Mouse (Mus musculus): ENCODE data around the gene Ttc7b.

Gene Ttc7b

DNA sequence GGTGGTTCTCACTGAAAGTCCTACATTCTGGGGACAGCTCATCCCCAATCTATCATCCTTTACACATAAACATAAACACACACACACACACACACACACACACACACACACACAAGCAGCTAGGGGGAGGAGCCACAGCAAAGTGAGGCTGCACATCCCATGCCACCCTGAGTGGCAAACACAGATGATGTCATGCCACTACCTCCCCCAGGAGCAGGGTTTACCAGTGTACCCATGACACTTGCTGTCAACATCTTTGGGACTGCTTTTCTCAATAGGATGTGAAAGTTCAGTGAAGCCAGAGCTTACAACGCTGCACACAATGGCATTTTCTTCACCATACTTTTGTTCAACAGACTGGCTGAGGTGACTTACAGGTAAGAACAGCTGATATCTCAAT, 140.8 kb downstream of the Ttc7b start:
- DNase-seq (ENCODE audit: low spot score), result no peak

DNA sequence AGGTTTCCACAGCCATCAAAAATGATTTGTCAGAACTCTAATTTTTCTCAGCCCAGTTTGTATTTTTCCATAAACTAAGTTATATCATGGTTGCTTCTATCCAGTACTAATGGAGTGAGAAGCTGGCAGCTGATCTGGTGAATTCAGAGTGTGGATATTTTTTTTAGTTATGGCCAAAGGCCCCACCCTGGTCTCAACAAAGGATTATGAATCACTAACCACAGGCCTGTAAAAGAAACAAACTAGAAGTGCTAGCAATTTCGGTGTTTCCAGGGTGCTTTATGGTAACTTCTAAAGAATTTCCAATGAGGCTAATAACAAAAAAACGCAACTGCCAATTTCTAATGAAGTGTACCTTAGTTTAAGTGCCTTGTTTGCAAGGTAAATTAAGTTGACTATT, 142.4 kb downstream of the Ttc7b start:
- no peak for DNase-seq (ENCODE audit: low spot score)

GRCm38 (mm10) chr12:100377791-100378190, 142.8 kb downstream of the Ttc7b start:
- no peak for DNase-seq (ENCODE audit: low spot score)

DNA sequence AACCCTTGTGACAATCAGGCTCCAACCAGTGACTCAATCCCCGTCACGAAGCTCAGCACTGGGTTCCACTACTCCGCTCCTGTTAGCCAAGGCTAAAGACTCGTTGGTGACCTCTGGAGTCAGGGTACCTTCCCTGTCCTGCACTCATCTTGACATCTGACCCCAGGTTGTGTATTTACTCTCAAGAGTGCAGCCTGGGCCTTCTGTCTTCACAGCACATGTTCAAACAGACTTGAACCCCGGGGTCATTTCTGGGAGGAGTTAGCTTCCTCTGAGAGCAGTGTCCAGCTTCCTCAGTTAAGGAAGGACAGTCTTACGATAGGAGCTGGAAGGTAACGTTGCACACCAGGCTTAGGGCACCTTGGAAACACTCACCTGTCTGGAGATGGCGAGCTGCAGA, 144.8 kb downstream of the Ttc7b start:
- no peak for DNase-seq (ENCODE audit: low spot score)

GRCm38 (mm10) chr12:100372785-100373184, 147.8 kb downstream of the Ttc7b start:
- no peak for DNase-seq (ENCODE audit: low spot score)

GRCm38 (mm10) chr12:100372015-100372414, 148.6 kb downstream of the Ttc7b start:
- DNase-seq (ENCODE audit: low spot score), result no peak

DNA sequence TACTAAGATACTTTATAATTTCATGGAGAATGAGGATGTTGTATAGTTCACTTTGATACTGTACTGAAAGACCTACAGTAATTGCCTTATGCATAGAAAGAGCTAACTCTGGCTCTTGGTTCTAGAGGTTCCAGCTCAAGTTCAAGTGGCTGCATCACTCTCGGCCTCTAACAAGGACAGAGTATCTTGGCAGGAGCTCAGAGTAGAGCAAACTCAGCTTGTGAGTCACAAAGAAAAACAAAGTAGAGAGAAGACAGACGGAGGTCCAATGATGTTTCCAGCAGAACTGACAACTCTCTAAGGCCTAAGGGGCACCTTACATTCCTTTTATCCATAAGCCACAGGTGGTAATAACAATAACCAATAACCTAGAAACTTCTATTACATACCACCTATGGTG, 150.8 kb downstream of the Ttc7b start:
- no peak for DNase-seq (ENCODE audit: low spot score)

- no peak for DNase-seq (ENCODE audit: low spot score)
Measured at GRCm38 (mm10) chr12:100369220-100369619, 151.4 kb downstream of the Ttc7b start.

GRCm38 (mm10) chr12:100361330-100361729, 159.3 kb downstream of the Ttc7b start:
- no peak for DNase-seq (ENCODE audit: low spot score)

GRCm38 (mm10) chr12:100358040-100358620, 162.5 kb downstream of the Ttc7b start:
- no peak for DNase-seq (ENCODE audit: low spot score)

GRCm38 (mm10) chr12:100356407-100356806, 164.2 kb downstream of the Ttc7b start:
- DNase-seq (ENCODE audit: low spot score), result no peak

DNA sequence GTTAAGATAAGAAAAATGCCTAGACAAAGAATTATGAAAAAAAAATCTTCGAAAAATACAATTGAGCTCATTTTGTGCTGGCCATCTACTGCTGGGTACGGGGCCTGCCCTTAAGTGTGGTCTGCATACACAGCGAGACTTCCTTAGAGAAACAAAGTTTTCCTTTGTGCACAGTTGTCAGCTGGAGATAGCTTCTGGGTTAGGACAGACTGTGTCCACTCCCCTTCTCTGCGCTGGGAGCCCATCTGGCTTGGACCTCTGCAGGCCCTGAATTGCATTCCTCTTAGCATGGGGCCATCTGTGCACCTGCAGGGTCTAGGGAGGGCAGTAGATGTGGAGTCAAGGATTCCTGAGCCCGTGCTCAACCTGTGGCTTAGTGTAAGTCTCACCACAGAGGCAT, 165.1 kb downstream of the Ttc7b start:
- no peak for DNase-seq (ENCODE audit: low spot score)

GRCm38 (mm10) chr12:100353954-100354353, 166.7 kb downstream of the Ttc7b start:
- no peak for DNase-seq (ENCODE audit: low spot score)

DNA sequence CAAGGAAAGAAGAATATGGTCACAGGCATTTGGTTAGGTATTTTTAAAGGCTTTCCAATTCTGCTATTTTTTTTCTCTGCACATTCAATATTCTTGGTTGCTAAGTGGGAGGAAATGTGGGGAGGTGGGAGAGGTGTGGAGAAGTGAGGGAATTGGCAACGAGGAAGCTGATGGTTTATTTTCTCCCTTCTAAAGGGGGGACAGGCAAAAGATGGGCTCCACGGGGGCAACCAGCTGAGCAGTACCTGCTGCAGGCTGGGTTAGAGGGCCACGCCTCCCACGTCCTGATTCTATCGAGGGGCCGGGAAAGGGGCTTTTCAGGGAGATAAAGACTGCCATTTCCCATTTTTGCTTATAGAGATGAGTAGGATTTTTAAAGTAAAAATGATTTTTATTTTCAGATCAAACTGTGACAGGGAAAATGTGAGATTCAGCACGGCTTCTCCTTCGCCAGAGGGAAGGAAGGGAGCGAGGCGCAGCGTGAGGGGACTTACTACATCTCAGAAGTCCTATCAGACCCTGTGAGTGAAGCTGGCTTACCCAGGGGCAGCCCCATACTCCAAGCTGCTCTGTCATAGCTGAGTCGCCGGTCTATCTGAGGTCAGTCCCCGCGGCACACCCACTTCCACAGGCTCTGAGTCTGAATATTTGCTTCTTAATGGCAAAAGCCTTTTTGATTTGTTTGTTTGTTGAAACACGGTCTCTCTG, 167.4 kb downstream of the Ttc7b start:
- DNase-seq (ENCODE audit: low spot score), result no peak

- no peak for DNase-seq (ENCODE audit: low spot score)
Measured at GRCm38 (mm10) chr12:100352094-100352493, 168.5 kb downstream of the Ttc7b start.

DNA sequence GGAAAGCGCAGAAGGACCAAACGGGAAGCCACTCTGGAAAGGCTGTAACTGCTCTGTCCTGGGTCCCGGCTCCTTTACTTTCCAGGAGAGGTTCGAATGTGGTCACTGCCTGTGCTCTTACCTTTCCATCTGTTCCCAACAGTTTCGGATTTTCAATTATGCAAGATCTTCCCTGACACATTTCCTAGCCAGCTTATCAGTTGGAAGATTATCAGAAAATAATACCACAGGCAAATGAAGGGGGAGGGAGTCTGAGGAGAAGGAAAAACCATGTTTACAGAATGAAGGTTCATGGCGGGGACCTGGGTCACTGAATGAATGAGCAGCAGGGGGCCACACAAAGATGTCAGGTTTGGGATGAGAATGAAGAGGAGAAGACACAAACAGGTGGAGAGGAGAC, 177.1 kb downstream of the Ttc7b start:
- no peak for DNase-seq (ENCODE audit: low spot score)

- no peak for DNase-seq (ENCODE audit: low spot score)
Measured at GRCm38 (mm10) chr12:100341614-100342013, 179.0 kb downstream of the Ttc7b start.

DNA sequence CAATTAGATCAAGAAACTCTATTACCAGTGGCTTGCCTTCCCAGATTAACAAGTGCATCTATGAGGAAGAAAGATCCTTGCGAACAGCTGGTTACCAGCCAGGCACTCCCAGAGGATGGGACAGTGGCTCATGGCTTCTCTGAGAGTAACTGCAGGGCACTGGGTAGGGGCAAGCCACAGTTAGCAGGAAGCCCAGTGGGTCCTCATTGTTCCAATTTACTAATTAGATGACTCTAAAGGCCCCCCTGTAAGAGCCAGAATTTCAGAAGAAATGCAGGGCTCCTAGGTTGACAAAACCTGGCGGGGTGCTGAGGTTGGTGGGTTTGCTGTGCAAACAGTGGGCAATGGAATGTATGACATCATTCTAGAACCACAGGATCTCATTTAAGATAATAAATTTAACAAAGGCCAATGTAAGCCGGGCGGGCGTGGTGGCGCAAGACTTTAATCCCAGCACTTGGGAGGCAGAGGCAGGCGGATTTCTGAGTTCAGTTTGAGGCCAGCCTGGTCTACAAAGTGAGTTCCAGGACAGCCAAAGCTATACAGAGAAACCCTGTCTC, 179.6 kb downstream of the Ttc7b start:
- DNase-seq (ENCODE audit: low spot score), result no peak

DNA sequence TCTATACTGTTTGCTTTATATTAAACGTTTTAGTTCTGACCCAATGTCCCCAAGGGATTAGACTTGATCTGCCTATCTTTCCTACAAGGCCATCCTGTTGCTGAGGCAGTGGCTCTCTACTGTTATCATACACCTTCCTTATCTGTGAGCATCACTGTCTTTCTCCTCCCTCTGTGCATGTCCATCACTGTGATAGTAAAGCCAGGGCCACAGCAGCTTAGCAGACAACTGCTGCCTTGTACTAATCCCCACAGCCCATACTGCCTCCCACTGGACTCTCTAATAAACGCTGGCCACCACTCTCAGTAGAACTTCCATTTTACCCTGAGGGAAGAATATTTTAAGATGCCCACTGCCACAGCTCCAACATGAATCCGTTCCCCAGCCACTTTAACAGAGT, 182.6 kb downstream of the Ttc7b start:
- no peak for DNase-seq (ENCODE audit: low spot score)

DNA sequence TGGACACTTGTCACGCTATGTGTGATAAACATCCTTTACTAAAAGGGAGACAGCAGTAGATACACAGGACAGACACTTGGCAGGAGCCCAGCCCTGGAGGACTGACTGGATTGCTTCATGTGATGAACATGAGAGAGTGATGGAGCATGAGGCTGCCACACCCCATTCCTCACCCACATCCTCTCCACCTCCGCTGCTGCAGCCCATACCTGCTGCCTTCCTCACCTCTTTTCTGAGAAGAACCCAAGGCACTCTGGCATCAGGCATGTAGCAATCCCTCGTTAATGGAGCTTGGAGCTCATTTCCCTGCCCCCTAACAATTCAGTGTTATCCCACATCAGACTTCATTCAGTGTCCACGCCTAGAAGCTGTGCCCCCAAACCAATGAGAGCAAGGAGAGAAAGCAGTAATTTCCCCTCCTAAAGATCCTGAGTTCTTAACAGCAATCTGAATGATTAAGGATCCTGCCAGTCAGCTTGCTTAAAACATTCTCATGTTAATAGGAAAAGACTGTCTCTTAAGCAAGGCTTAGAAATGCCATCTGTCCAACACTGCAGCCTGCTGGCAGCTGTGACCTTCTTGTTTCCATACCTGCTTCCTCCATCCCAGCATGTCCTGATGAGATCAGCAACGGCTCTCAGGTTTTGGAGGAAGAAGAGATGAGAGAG, 183.1 kb downstream of the Ttc7b start:
- no peak for DNase-seq (ENCODE audit: low spot score)

GRCm38 (mm10) chr12:100336241-100336640, 184.4 kb downstream of the Ttc7b start:
- no peak for DNase-seq (ENCODE audit: low spot score)

DNA sequence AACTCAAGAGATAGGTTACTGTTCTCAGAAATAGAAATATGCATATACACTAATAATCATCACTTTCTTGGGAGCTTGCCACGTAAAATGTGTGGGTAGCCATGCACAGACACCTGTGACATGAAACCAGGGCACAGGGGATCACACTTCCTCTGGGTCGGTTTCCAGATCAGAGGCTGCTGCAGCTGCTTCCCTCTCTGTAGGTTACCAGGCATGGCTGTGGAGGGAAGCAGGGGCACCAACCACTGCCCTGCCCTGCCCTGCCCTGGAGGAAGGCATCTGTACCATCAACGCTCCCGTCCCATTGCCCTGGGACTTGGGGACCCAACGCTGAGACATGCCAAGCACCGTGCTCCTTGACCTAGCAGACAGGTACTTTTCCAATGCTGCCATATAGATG, 188.8 kb downstream of the Ttc7b start:
- DNase-seq (ENCODE audit: low spot score), result no peak

GRCm38 (mm10) chr12:100330234-100330633, 190.4 kb downstream of the Ttc7b start:
- DNase-seq (ENCODE audit: low spot score), result no peak
